Mouse (Mus musculus): ENCODE measurements around the gene Klhdc7b. TPM values are rescaled to one million over a fixed set of nuclear protein-coding genes. Genes with fewer than 3 reads are reported as not detected.
A peak's percentile ranks its signal among the peaks of the same experiment; 100 is the strongest.

The Klhdc7b gene
- polyA plus RNA-seq, 1 experiment from 2014 or later = not detected

DNA sequence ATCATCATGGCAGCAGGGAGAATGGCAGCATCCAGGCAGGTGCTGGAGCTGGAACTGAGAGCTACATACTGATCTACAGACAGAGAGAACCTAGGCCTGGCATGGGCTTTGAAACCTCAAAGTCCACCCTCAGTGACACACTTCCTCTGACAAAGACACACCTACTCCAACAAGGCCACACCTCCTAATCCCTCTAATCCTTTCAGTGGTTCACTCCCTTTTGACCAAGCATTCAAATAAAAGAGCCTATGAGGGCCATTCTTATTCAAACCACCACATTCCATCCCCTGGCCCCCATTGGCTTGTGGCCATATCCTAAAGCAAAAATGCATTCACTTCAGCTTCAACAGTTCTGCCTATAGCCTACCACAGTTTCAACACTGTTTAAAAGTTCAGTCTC lies 22.0 kb downstream of the Klhdc7b start:
- H3K9me3 ChIP-seq (ENCODE audit: control insufficient read depth, low read length) = no peaks in the 10 kb centered on the region
- H3K9ac ChIP-seq (ENCODE audit: low read depth, low read length) = no peak overlapping the region
- H3K27me3 ChIP-seq (replicated peaks; ENCODE audit: control insufficient read depth, insufficient read depth, low read length) = no peaks in the 10 kb centered on the region
- H3K36me3 ChIP-seq (ENCODE audit: control insufficient read depth, insufficient read depth, low read length) = no peaks in the 10 kb centered on the region
- H3K27ac ChIP-seq (ENCODE audit: low read length) = no peak overlapping the region
- H3K4me2 ChIP-seq (ENCODE audit: low read depth, low read length) = no peak overlapping the region
- ATAC-seq = no peak
- H3K4me1 ChIP-seq (ENCODE audit: control insufficient read depth, insufficient read depth, low read length) = no peaks in the 10 kb centered on the region
- H3K4me3 ChIP-seq (ENCODE audit: low read length) = no peak overlapping the region

DNA sequence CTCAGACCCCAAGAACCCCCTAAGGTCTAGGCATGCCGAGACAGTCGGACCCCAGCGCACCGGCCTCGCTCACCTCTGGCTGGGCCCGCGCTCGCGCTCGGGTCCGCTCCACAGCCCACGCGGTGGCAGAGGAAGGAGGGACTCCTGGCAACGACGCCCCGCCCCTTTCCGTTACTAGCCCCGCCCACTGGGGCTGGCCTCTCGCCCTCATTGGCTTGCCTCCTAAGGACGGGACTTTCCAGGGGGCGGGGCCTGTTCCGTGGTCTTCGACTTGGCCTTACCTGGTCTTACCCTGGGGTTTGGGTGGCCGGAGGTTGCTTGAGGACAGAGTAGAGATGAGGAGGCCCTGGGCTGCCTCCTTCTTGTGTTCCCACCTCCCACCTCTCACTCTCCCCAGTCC lies 25.4 kb downstream of the Klhdc7b start, which contains the start of gene Syce3:
Syce3 (minus strand) TSS at position 386 of the 400 bp plus-strand sequence.
- WGBS = 77% methylated on average over 24 of the region's 24 CpGs
- Histone ChIP-seq H3K36me3 (ENCODE audit: control insufficient read depth, insufficient read depth, low read length) (no peaks in the 10 kb centered on the region), H3K9me3 (ENCODE audit: control insufficient read depth, low read length) (no peaks in the 10 kb centered on the region), H3K4me2 (ENCODE audit: low read depth, low read length) (no peak within 1 kb of the TSS), H3K4me1 (ENCODE audit: control insufficient read depth, insufficient read depth, low read length) (no peaks in the 10 kb centered on the region), H3K4me3 (ENCODE audit: low read length) (no peak within 1 kb of the TSS), H3K27ac (ENCODE audit: low read length) (no peak within 1 kb of the TSS), H3K9ac (ENCODE audit: low read depth, low read length) (no peak within 1 kb of the TSS), H3K27me3 (replicated peaks; ENCODE audit: control insufficient read depth, insufficient read depth, low read length) (no peaks in the 10 kb centered on the region)
- ATAC-seq = no peak

DNA sequence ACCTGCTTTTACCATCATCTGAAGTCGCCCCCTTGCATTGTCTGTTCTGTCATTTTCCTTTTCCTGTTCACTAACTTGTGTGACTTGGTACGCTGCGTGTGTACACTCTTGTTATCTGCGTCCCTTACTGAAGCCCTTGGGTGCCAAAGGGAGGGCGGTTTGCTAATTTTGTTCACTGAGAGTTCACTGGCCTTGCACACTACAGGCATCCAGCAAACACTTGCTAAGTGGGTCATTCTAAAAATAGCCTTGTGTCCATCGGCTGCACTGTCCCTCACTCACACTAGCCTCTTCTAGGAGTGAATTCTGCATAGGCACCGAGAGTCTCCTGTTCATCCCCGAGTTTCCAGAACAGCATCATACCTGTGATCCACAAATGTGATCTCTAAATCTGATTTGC lies 30.6 kb downstream of the Klhdc7b start:
- no peaks in the 10 kb centered on the region for H3K9me3 ChIP-seq (ENCODE audit: control insufficient read depth, low read length)

DNA sequence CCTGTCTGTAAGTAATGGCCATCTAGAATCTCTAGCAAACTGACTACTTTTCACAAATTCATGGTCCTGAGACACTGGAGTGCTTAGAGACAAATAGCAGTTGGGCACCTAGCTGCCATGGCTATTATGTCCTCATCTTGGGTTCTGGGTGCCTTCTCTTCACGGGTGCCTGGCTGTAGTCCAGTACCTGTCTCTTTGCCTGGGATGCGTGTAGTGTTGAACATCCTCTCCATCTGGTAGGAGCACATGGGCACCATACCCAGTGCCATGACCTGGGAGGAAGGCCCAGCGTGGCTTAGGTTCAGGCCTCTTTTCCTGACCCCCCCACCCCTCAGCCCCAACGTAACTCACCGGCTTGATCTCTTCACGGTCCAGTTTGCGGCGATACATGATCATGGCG lies 37.2 kb downstream of the Klhdc7b start:
- H3K27ac ChIP-seq (ENCODE audit: low read length) = no peak overlapping the region
- H3K27me3 ChIP-seq (replicated peaks; ENCODE audit: control insufficient read depth, insufficient read depth, low read length) = no peaks in the 10 kb centered on the region
- H3K4me1 ChIP-seq (ENCODE audit: control insufficient read depth, insufficient read depth, low read length) = 0 out of 2 replicates have a peak, but pooled peaks cover 3% of the 10 kb centered on the region
- H3K36me3 ChIP-seq (ENCODE audit: control insufficient read depth, insufficient read depth, low read length) = 0 out of 2 replicates have a peak, but pooled peaks cover 7% of the 10 kb centered on the region
- H3K9me3 ChIP-seq (ENCODE audit: control insufficient read depth, low read length) = no peaks in the 10 kb centered on the region
- WGBS = 96% methylated on average over 9 of the region's 9 CpGs
- no peak overlapping the region for H3K9ac ChIP-seq (ENCODE audit: low read depth, low read length)
- no peak overlapping the region for H3K4me3 ChIP-seq (ENCODE audit: low read length)
- no peak overlapping the region for H3K4me2 ChIP-seq (ENCODE audit: low read depth, low read length)
- ATAC-seq = no peak

More for the DNA sequence above, 30.6 kb downstream of the Klhdc7b start:
- no peak overlapping the region for H3K9ac ChIP-seq (ENCODE audit: low read depth, low read length)
- no peaks in the 10 kb centered on the region for H3K4me1 ChIP-seq (ENCODE audit: control insufficient read depth, insufficient read depth, low read length)
- H3K36me3 ChIP-seq (ENCODE audit: control insufficient read depth, insufficient read depth, low read length) = 0 out of 2 replicates have a peak, but pooled peaks cover 3% of the 10 kb centered on the region
- ATAC-seq = no peak
- no peak overlapping the region for H3K4me3 ChIP-seq (ENCODE audit: low read length)
- H3K27me3 ChIP-seq (replicated peaks; ENCODE audit: control insufficient read depth, insufficient read depth, low read length) = no peaks in the 10 kb centered on the region
- no peak overlapping the region for H3K27ac ChIP-seq (ENCODE audit: low read length)
- no peak overlapping the region for H3K4me2 ChIP-seq (ENCODE audit: low read depth, low read length)
- WGBS = 84% methylated on average over 8 of the region's 8 CpGs

DNA sequence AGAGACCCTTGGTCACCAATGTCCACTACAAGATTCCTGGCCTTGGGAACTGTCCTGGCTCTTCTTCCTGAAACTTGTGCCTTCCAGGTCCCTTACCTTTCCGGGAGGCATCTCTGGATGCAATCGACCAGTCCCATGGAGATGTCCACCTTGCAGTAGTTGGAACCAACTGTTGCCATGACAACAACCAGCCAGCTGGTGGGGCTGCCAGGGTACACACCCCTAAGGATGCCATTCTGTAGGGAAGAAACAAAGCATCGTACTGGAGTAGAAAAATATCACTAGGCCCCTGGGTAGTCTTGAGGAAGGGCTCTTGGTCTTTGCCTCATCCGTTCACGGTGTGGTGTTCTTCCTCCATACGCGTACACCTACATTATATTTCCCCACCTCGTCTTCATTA lies 39.9 kb downstream of the Klhdc7b start:
- peaks cover 7% of the 10 kb centered on the region; the same call in 1 of the 2 replicates for H3K4me1 ChIP-seq (ENCODE audit: control insufficient read depth, insufficient read depth, low read length)
- no peak overlapping the region for H3K4me3 ChIP-seq (ENCODE audit: low read length)
- no peak overlapping the region for H3K4me2 ChIP-seq (ENCODE audit: low read depth, low read length)
- no peak overlapping the region for H3K9ac ChIP-seq (ENCODE audit: low read depth, low read length)
- no peak overlapping the region for H3K27ac ChIP-seq (ENCODE audit: low read length)
- H3K9me3 ChIP-seq (ENCODE audit: control insufficient read depth, low read length) = no peaks in the 10 kb centered on the region
- 0 out of 2 replicates have a peak, but pooled peaks cover 4% of the 10 kb centered on the region for H3K36me3 ChIP-seq (ENCODE audit: control insufficient read depth, insufficient read depth, low read length)
- no peaks in the 10 kb centered on the region for H3K27me3 ChIP-seq (replicated peaks; ENCODE audit: control insufficient read depth, insufficient read depth, low read length)
- WGBS = 79% methylated on average over 8 of the region's 8 CpGs
- no peak for ATAC-seq

DNA sequence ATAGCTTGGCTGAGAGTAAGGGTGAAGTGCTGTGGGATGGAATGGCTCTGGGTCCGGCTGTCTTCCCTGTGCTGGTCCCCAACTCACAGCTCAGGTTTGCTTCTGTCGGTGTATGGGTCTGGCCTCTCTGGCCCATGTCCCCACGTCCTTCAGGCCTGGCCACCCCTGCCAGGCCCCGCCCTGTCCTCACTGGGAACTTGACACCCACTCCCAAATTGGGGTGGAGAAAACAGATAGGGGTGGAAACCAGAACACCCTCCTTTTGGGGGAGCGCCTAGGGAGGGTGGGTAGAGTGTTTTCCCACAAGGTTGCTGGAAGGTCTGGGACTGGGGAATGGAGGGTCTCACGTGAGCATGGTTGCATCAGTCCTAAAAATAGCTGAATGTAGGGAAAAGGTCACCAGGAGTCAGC lies 41.0 kb downstream of the Klhdc7b start, which contains the start of gene Cpt1b:
Cpt1b (minus strand) TSS at position 153 of the 411 bp plus-strand sequence.
- Histone ChIP-seq H3K9me3 (ENCODE audit: control insufficient read depth, low read length) (no peaks in the 10 kb centered on the region), H3K4me2 (ENCODE audit: low read depth, low read length) (no peak within 1 kb of the TSS), H3K4me1 (ENCODE audit: control insufficient read depth, insufficient read depth, low read length) (peaks cover 7% of the 10 kb centered on the region; the same call in 1 of the 2 replicates), H3K27ac (ENCODE audit: low read length) (no peak within 1 kb of the TSS), H3K4me3 (ENCODE audit: low read length) (no peak within 1 kb of the TSS), H3K36me3 (ENCODE audit: control insufficient read depth, insufficient read depth, low read length) (0 out of 2 replicates have a peak, but pooled peaks cover 4% of the 10 kb centered on the region), H3K9ac (ENCODE audit: low read depth, low read length) (no peak within 1 kb of the TSS), H3K27me3 (replicated peaks; ENCODE audit: control insufficient read depth, insufficient read depth, low read length) (no peaks in the 10 kb centered on the region)
- ATAC-seq = no peak
- WGBS = 41% methylated on average over 6 of the region's 6 CpGs

DNA sequence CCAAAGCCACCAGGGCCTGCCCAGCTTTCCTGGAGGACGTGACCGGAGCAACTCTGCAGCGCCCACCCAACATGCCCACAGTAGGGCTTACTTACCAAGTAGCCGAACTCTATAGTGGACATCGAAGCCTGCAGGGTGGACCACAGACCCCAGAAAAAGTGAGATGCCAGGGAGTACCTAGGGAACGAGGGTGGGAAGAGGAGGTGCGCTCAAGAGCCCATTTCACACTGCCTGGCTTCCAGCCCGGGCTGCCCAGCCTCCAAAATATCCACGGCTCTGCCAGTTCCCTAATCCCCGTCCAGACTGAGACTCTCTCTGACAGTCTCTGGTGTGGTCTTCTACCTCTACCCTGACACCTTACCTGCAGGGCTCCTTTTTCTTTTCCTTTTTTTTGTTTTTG lies 42.0 kb downstream of the Klhdc7b start:
- no peak for ATAC-seq
- Histone ChIP-seq H3K4me3 (ENCODE audit: low read length) (no peak overlapping the region), H3K4me2 (ENCODE audit: low read depth, low read length) (no peak overlapping the region), H3K36me3 (ENCODE audit: control insufficient read depth, insufficient read depth, low read length) (0 out of 2 replicates have a peak, but pooled peaks cover 4% of the 10 kb centered on the region), H3K4me1 (ENCODE audit: control insufficient read depth, insufficient read depth, low read length) (peaks cover 12% of the 10 kb centered on the region), H3K9me3 (ENCODE audit: control insufficient read depth, low read length) (no peaks in the 10 kb centered on the region), H3K9ac (ENCODE audit: low read depth, low read length) (no peak overlapping the region), H3K27me3 (replicated peaks; ENCODE audit: control insufficient read depth, insufficient read depth, low read length) (no peaks in the 10 kb centered on the region), H3K27ac (ENCODE audit: low read length) (no peak overlapping the region)
- 93% methylated on average over 10 of the region's 10 CpGs for WGBS

DNA sequence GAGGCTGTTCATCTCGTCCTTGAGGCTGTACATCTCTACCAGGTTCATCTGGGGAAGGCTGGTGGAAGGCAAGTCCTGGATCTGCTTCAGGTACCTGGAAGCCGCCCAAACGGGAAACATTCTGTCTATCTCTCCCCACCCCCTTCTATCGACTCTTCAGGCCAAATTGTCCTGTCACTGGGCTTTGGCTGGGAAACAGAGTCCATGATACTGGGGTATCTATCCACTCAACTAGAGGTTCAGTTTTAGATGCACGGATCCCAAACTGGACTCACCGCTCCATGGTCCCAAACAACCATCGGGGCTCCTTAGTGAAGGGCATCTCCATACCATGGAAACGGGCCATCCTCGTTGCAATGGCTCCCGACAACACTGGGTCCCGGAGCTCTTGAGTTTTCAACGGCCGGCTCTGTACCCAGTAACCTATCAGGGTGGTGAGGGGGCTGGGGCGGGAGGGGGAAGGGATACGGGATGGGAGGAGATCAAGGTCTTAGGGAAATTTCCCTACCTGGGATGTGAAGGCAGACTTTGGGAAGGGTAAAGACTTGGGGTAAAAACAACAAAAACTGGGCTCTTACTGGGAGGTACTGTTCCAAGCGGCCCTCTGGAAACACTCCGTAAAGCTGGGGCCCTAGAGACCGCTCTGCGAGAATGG lies 43.5 kb downstream of the Klhdc7b start:
- ATAC-seq = no peak
- H3K4me2 ChIP-seq (ENCODE audit: low read depth, low read length) = peak overlapping the region; percentile 88
- WGBS = 84% methylated on average over 19 of the region's 19 CpGs
- no peak overlapping the region for H3K27ac ChIP-seq (ENCODE audit: low read length)
- H3K36me3 ChIP-seq (ENCODE audit: control insufficient read depth, insufficient read depth, low read length) = 0 out of 2 replicates have a peak, but pooled peaks cover 4% of the 10 kb centered on the region
- no peaks in the 10 kb centered on the region for H3K9me3 ChIP-seq (ENCODE audit: control insufficient read depth, low read length)
- peak overlapping the region; percentile 87 for H3K4me3 ChIP-seq (ENCODE audit: low read length)
- H3K27me3 ChIP-seq (replicated peaks; ENCODE audit: control insufficient read depth, insufficient read depth, low read length) = no peaks in the 10 kb centered on the region
- peaks cover 12% of the 10 kb centered on the region for H3K4me1 ChIP-seq (ENCODE audit: control insufficient read depth, insufficient read depth, low read length)
- peak overlapping the region; percentile 87 for H3K9ac ChIP-seq (ENCODE audit: low read depth, low read length)

DNA sequence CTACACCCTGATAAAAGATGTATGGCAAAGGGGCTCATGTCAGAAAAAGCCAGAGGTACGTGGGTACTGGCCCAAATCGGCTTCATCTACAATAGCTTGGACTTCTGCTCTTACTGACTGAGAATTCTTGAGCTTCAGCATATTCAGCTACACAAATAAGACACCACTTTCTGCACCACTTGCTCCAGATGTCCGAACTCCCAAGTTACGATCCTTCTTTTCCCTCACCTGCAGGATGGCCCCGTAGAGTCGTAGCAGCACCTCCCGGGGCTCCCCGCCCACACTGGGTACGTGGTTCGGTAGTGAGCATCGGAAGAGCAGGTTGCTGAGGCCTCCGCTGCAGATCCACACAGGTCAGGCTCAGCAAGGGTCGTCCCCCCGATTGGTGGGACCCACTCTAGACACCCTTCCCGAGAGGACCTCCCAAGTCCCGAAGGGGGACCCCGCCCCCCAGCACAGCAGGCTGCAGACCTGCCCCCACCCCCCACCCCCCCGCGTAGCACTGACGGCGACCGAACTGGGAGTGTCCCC lies 44.2 kb downstream of the Klhdc7b start:
- H3K4me2 ChIP-seq (ENCODE audit: low read depth, low read length) = peak overlapping the region; percentile 88
- no peaks in the 10 kb centered on the region for H3K9me3 ChIP-seq (ENCODE audit: control insufficient read depth, low read length)
- peak overlapping the region; percentile 87 for H3K9ac ChIP-seq (ENCODE audit: low read depth, low read length)
- WGBS = 5% methylated on average over 22 of the region's 22 CpGs
- H3K36me3 ChIP-seq (ENCODE audit: control insufficient read depth, insufficient read depth, low read length) = 0 out of 2 replicates have a peak, but pooled peaks cover 4% of the 10 kb centered on the region
- peaks cover 12% of the 10 kb centered on the region for H3K4me1 ChIP-seq (ENCODE audit: control insufficient read depth, insufficient read depth, low read length)
- H3K27me3 ChIP-seq (replicated peaks; ENCODE audit: control insufficient read depth, insufficient read depth, low read length) = no peaks in the 10 kb centered on the region
- H3K27ac ChIP-seq (ENCODE audit: low read length) = peak overlapping the region; percentile 25; the same call in 1 of the 2 replicates
- peak overlapping the region; percentile 87 for H3K4me3 ChIP-seq (ENCODE audit: low read length)
- peak; percentile 41 for ATAC-seq
